Mouse (Mus musculus) erythroid progenitor cell, adult 5-6 weeks (primary cell): Measurements from ENCODE around the gene Scamp5. TPM values are rescaled to one million over a fixed set of nuclear protein-coding genes. Genes with fewer than 3 reads are reported as not detected.
"Not testable (repeated sequence)": the region's sequence is repeated elsewhere in the genome, so short reads cannot be mapped to it uniquely, and the experiment has no call there.

Experiments
- ATAC-seq: replicated peaks from 2 replicates; pipeline ENCODE4 v1.8.0; 2016; ENCODE audit warnings: moderate number of reproducible peaks, mild to moderate bottlenecking, moderate TSS enrichment, inconsistent platforms; ENCODE audit not compliant: poor library complexity, low FRiP score, severe bottlenecking
- total RNA-seq, 2 experiments: library from RNA; stranded (forward) in 1 of 2; stranded (reverse) in 1 of 2; fragments of 150-400 nt in 1 of 2; fragments of 186-747, 209-891 nt in 1 of 2; gene quantifications; 2 replicates each; pipeline versions ENCODE4 v1.2.3 to v1.2.4; 2015 to 2017; ENCODE audit warnings: low replicate concordance in 2 of 2

Scamp5 gene
- total RNA-seq, 2 experiments from 2014 or later = 0.84 to 1.2 TPM

DNA sequence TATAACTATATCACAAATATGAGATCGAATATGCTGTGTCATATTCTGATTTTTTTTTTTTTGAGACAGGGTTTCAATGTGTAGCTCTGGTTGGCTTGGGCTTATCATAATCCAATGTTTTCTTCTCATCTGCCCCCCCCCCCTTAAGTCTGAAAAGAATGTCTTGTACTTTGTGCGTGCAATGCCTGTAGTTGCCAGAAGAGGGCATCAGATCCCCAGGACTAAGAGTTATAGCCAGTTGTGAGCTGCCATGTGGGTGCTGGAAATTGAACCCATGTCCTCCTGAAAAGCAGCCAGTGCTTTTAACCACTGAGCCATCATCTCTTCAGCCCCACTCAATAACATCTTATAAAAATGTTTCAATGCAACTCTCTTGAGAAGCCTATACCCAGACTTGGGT lies 8.2 kb downstream of the Scamp5 start:
- ATAC-seq = no peak

DNA sequence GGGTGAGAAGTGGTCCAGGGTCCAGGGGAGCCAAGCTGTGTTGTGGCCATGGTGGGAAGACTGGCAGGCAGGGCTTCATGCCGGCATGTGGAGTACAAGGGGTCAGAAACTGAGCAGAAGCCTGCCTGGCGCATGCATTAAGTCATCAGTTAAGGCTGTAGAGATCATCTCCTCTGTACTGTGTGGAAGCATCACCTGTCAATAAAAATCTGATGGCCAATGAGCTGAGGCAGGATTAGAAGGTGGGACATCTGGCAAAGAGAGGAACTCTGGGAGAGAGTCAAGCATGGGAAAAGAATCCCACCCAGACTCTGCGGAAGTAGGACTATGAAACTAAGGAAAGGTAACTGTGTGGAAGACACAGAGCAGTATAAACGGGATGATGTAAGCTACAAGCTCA lies 14.3 kb downstream of the Scamp5 start:
- ATAC-seq = no peak

DNA sequence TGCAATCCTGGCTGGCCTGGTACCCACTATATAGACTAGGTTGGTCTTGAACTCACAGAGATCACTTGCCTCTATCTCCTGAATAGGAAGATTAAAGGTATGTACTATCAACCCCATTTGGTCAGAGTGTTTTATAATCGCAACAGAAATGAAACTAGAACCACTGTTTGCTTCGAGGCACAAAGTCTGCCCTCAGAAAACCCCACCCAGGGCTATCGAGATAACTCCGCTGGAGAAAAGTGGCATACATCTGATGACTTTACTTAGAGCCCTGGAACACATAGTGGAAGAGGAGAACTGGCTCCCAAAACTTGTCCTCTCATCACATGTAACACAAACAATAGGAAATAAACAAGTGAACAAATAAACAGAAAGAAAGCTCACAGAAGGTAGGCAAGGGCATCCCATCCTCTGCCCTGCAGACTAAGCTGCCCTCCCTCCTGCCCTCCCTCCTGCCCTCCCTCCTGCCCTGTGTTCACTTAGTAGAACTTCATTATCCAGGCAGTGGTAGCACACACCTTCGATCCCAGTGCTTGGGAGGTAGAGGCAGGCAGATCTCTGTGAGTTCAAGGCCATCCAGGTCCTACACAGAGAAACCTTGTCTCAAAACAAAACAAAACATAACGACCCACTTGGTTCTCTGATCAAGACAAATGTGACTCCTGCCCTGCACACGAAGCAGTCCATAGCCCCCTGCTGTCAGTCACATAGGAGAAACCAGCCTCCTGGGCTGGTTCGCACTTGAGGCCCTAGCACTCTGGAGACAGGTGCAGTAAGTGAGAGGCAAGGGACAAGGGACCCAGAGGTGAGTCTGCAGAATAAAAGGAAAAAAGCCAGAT lies 15.0 kb downstream of the Scamp5 start:
- ATAC-seq = no peak

GRCm38 (mm10) chr9:57449715-57450114 lies 18.1 kb downstream of the Scamp5 start:
- no peak for ATAC-seq

- ATAC-seq = no peak
These were observed 27.2 kb downstream of the Scamp5 start for GRCm38 (mm10) chr9:57440620-57441019.

DNA sequence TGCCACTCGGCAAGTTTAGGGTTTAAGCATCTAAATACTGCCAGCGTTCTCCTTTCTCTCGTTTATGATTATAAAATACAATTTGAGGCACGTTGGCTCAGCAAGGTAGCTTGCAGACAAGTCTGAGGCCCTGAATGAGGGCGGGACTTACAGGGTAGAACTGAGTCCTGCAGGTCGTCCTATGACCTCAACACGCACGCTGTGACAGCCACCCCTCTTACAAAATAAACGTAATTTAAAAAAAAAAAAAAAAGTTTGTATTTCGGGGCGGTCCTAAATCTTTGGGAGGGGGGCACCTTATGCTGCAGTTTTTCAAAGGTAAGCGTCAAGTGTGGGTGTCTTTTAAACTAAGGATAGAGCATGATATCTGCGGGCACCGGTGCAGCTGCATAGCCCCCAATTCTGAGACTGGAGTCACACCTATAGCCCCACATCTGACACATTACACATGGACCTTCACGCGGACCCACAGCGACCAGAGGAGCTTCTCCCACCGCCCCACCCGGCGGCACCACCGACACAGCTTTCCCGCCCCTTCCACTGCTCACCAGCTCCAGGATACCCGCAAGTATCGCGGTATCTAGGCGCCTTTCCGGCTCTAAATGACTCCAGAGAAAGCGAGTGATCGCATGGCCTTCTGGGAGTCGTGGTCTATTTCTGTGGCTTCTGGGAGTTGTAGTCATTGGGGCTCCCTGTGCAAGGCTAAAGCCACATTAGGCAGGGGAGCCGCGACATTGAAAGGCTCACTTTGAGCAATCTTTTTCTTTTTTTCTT lies 28.2 kb downstream of the Scamp5 start, which contains the start of gene Ppcdc:
Gene Ppcdc (minus strand): TSS at position 603 of the 774 bp plus-strand sequence.
- peak; percentile 97 for ATAC-seq

- no peak for ATAC-seq
These were observed 28.8 kb downstream of the Scamp5 start for GRCm38 (mm10) chr9:57439083-57439482.

DNA sequence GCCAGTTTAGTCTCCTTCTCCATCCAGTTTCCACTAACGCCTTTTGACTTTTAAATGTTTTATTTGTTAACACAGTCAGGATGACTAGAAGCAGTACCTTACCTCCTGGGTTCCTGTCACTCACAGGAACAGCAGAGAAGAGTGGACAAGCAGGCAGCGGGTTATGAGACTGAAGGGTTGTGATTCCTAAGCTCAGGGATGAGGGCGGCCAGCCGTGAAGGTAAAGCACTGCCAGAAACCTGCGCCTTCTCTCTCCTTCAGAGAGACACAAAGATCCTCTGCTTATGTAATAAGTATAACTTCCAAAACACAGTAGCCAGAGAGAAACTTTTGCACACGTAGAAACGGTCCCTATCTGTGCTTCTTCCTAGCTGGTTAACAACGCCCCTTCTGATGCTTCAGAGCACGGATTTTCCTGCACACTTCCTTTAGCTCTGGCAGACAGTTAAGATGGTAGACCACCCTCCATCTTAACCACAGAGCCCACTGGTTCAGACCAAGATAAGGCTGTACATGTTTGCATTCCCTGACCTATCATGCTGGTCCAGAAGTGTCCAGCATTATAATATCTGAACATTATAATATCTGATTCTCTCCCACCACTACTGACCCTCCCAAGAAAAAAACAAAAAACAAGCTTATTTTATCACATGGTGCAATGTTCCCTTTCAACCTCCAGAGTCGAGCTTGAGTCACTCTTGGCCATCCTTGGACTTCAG lies 29.8 kb downstream of the Scamp5 start:
- ATAC-seq = no peak

GRCm38 (mm10) chr9:57436166-57436565 lies 31.7 kb downstream of the Scamp5 start:
- no peak for ATAC-seq

GRCm38 (mm10) chr9:57434405-57435165 lies 33.3 kb downstream of the Scamp5 start:
- ATAC-seq = no peak

- ATAC-seq = peak; percentile 72
These were observed 34.5 kb downstream of the Scamp5 start for GRCm38 (mm10) chr9:57433097-57434032.

- no peak for ATAC-seq
These were observed 35.4 kb downstream of the Scamp5 start for GRCm38 (mm10) chr9:57432480-57432879.

DNA sequence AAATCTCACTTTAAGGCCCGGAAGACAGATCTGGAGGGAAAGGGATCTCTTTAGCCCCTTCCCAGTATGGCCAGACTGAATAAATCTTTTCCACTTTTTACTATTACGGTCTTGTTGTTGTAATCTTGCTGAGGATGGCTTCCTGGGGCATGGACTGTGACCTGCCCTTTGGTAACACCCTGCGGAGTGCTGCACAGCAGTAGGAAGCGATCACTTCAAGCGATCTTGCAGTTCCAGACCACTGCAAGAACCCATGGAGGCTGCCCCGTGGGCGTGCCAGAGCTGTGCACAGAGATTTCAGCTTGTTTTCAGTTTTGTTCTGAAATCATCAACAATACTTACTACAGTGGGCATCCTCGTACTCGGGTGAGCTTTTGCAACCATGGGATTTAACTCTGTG lies 36.7 kb downstream of the Scamp5 start:
- no peak for ATAC-seq

GRCm38 (mm10) chr9:57428391-57428790 lies 39.5 kb downstream of the Scamp5 start:
- no peak for ATAC-seq

DNA sequence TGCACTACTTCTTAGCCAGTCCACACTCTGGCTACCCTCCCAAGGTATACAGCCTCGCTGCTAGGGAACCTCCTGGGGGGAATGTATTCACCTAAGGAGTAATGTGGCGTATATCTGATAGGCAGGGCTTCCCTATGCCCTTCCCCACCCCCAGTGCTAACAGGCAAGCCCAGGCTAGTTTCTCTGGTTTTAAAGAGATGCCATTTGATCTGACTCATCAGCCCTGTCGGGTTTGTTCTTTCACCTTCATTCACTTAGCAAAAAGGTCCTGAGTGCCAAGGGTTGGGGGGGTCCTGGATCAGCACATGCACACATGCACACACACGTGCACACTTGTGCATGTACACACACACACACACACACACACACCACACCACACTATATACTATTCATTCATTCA lies 39.9 kb downstream of the Scamp5 start:
- no peak for ATAC-seq

DNA sequence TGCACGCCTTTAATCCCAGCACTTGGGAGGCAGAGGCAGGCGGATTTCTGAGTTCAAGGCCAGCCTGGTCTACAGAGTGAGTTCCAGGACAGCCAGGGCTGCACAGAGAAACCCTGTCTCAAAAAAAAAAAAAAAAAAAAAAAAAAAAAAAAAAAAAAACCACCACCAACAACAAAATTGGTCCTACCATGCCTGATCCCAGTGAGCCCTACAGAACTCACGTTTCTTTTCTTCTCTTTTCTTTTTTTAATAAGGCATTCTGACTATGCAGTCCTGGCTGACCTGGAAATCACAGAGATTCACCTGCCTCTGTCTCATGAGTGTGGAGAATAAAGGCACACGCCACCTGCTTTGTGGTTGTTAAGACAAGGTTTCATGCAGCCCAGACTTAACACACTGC lies 40.7 kb downstream of the Scamp5 start:
- ATAC-seq = not testable (repeated sequence)

GRCm38 (mm10) chr9:57425116-57425515 lies 42.7 kb downstream of the Scamp5 start:
- no peak for ATAC-seq

GRCm38 (mm10) chr9:57424066-57424465 lies 43.8 kb downstream of the Scamp5 start:
- ATAC-seq = no peak

GRCm38 (mm10) chr9:57421688-57422111 lies 46.2 kb downstream of the Scamp5 start:
- no peak for ATAC-seq
